Mouse (Mus musculus): ENCODE data around the gene Pdia6. TPM values are rescaled to one million over a fixed set of nuclear protein-coding genes. Genes with fewer than 3 reads are reported as not detected.

Gene Pdia6
- polyA plus RNA-seq, 1 experiment from 2014 or later, result 462 TPM

GRCm38 (mm10) chr12:17317970-17318369 is 51.6 kb downstream of the Pdia6 start:
- no peak overlapping the region for H3K4me3 ChIP-seq
- no peak for ATAC-seq (ENCODE audit: low FRiP score, low read depth)
- no peak overlapping the region for H3K9ac ChIP-seq
- H3K36me3 ChIP-seq, result no peaks in the 10 kb centered on the region
- WGBS, result 69% methylated on average over 4 of the region's 4 CpGs
- no peak overlapping the region for H3K27ac ChIP-seq
- no peaks in the 10 kb centered on the region for H3K9me3 ChIP-seq
- H3K4me1 ChIP-seq, result no peaks in the 10 kb centered on the region
- H3K4me2 ChIP-seq (replicated peaks), result no peak overlapping the region
- H3K27me3 ChIP-seq (replicated peaks), result peaks cover 9% of the 10 kb centered on the region; the same call in 1 of the 2 replicates

- Histone ChIP-seq H3K27me3 (replicated peaks) (peaks cover 13% of the 10 kb centered on the region), H3K9me3 (no peaks in the 10 kb centered on the region), H3K4me2 (replicated peaks) (no peak overlapping the region), H3K9ac (no peak overlapping the region), H3K36me3 (no peaks in the 10 kb centered on the region), H3K27ac (no peak overlapping the region), H3K4me1 (no peaks in the 10 kb centered on the region), H3K4me3 (no peak overlapping the region)
- ATAC-seq (ENCODE audit: low FRiP score, low read depth), result no peak
- 76% methylated on average over 3 of the region's 3 CpGs for WGBS
Measured at GRCm38 (mm10) chr12:17318453-17318852, 52.1 kb downstream of the Pdia6 start.

- peak; percentile 63; the same call in 1 of the 2 replicates for ATAC-seq (ENCODE audit: low FRiP score, low read depth)
- Histone ChIP-seq H3K9me3 (no peaks in the 10 kb centered on the region), H3K4me1 (peaks cover 11% of the 10 kb centered on the region; the same call in 1 of the 2 replicates), H3K4me3 (peak overlapping the region; percentile 37), H3K9ac (peak overlapping the region; percentile 42; the same call in 1 of the 2 replicates), H3K4me2 (replicated peaks) (peak overlapping the region; percentile 88), H3K27ac (no peak overlapping the region), H3K36me3 (no peaks in the 10 kb centered on the region), H3K27me3 (replicated peaks) (peaks cover 42% of the 10 kb centered on the region)
- WGBS, result 3% methylated on average over 51 of the region's 51 CpGs
Measured at GRCm38 (mm10) chr12:17324549-17325470, 58.5 kb downstream of the Pdia6 start.

- WGBS, result 81% methylated on average over 3 of the region's 3 CpGs
- no peak within 1 kb of the TSS for H3K9ac ChIP-seq
- ATAC-seq (ENCODE audit: low FRiP score, low read depth), result no peak
Measured at GRCm38 (mm10) chr12:17329259-17329658, 62.9 kb downstream of the Pdia6 start, which contains the start of gene Atp6v1c2. Gene Atp6v1c2 (minus strand): TSS chr12:17329359.

DNA sequence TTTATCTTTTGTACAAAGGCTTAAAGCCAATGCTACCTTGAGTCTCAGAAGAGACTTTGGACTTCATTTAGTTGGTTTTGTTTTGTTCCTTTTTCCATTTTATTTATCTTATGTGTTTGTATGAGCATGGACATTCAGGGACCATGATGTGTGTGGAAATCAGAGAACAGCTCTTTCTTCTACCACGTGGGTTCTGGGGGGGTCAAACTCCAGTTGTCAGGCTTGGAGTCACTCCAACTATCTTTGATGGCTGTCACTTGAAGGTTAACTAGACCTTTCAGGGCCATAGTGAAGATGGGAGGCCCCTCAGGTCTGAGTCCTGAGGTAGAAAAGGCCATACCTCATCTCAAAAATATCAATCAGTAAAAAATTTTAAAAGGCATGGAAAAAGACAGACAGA is 67.1 kb downstream of the Pdia6 start:
- 35% methylated on average over 1 of the region's 1 CpGs for WGBS
- H3K36me3 ChIP-seq, result no peaks in the 10 kb centered on the region
- H3K4me2 ChIP-seq (replicated peaks), result no peak overlapping the region
- no peaks in the 10 kb centered on the region for H3K4me1 ChIP-seq
- no peak overlapping the region for H3K27ac ChIP-seq
- no peak overlapping the region for H3K4me3 ChIP-seq
- no peaks in the 10 kb centered on the region for H3K9me3 ChIP-seq
- no peaks in the 10 kb centered on the region for H3K27me3 ChIP-seq (replicated peaks)
- no peak for ATAC-seq (ENCODE audit: low FRiP score, low read depth)
- no peak overlapping the region for H3K9ac ChIP-seq

More at GRCm38 (mm10) chr12:17329259-17329658, 62.9 kb downstream of the Pdia6 start, which contains the start of gene Atp6v1c2:
- Histone ChIP-seq H3K4me2 (replicated peaks) (no peak within 1 kb of the TSS), H3K36me3 (no peaks in the 10 kb centered on the region), H3K4me3 (no peak within 1 kb of the TSS), H3K27me3 (replicated peaks) (peaks cover 21% of the 10 kb centered on the region), H3K9me3 (no peaks in the 10 kb centered on the region), H3K27ac (no peak within 1 kb of the TSS), H3K4me1 (peaks cover 9% of the 10 kb centered on the region; the same call in 1 of the 2 replicates)

Other genes starting within 250 kb of the Pdia6 start
- 1.3 and 1.7 TPM in 2 replicates for gene Kcnf1, start 89.7 kb upstream of the Pdia6 start, polyA plus RNA-seq (2016; fragmentation: Nextera tagmentation; extraction: Ambion mirVana)
- gene Atp6v1c2, start 62.8 kb downstream of the Pdia6 start, polyA plus RNA-seq (2016; fragmentation: Nextera tagmentation; extraction: Ambion mirVana), result 0.37 and 0.42 TPM in 2 replicates
- 28.6 and 29.9 TPM in 2 replicates for gene Nol10, start 81.9 kb downstream of the Pdia6 start, polyA plus RNA-seq (2016; fragmentation: Nextera tagmentation; extraction: Ambion mirVana)